7 mouse cellular contexts compared by ENCODE assay signal in genomic region chr9:46480080-46480690, GRCm38 (mm10).
DNase-seq lines count a peak whose midpoint lies in the region; ATAC-seq and TF ChIP-seq lines count a peak whose summit lies in the region.

No protein-coding gene starts in this region.

- H3K27me3 ChIP-seq in heart, postnatal 0 days (ENCODE audit: control insufficient read depth, insufficient read depth, low read length) = no peaks in the 10 kb centered on the region
- peaks cover 19% of the 10 kb centered on the region for H3K27me3 ChIP-seq in midbrain, embryonic 12.5 days

- 13% methylated on average over 13 of the region's 13 CpGs for WGBS in heart, postnatal 0 days
- 3% methylated on average over 13 of the region's 13 CpGs for WGBS in midbrain, embryonic 12.5 days

- no peaks in the 10 kb centered on the region for H3K36me3 ChIP-seq in heart, postnatal 0 days (replicated peaks; ENCODE audit: control insufficient read depth, insufficient read depth, low read length)
- H3K36me3 ChIP-seq in midbrain, embryonic 12.5 days = no peaks in the 10 kb centered on the region

- peak overlapping the region; percentile 26; the same call in 1 of the 2 replicates for H3K4me2 ChIP-seq in heart, postnatal 0 days (ENCODE audit: low read depth, low read length)
- peak overlapping the region; percentile 17; the same call in 1 of the 2 replicates for H3K4me2 ChIP-seq in midbrain, embryonic 12.5 days (replicated peaks)

- TF ChIP-seq CTCF in heart, postnatal 0 days (IDR thresholded peaks at IDR 0.05; ENCODE audit: low read depth) = no peak

- H3K4me1 ChIP-seq in heart, postnatal 0 days (ENCODE audit: control insufficient read depth, insufficient read depth) = no peaks in the 10 kb centered on the region
- peaks cover 31% of the 10 kb centered on the region for H3K4me1 ChIP-seq in midbrain, embryonic 12.5 days

- no peak overlapping the region for H3K4me3 ChIP-seq in heart, postnatal 0 days (ENCODE audit: low read depth, low read length)
- H3K4me3 ChIP-seq in midbrain, embryonic 12.5 days = no peak overlapping the region

- H3K9ac ChIP-seq in heart, postnatal 0 days (replicated peaks; ENCODE audit: low read depth, low read length) = no peak overlapping the region
- 0 out of 2 replicates have a peak overlapping the region, but pooled peaks have one; percentile 4 for H3K9ac ChIP-seq in midbrain, embryonic 12.5 days (replicated peaks)

- no peak for ATAC-seq in heart, postnatal 0 days (ENCODE audit: insufficient read depth, low read depth)
- ATAC-seq in midbrain, embryonic 12.5 days (ENCODE audit: low FRiP score, low read depth) = peak; percentile 48; the same call in 1 of the 2 replicates
- no peak for ATAC-seq in megakaryocyte, adult 5-6 weeks (ENCODE audit: poor library complexity, severe bottlenecking)

- no peak for TF ChIP-seq EP300 in heart, postnatal 0 days (IDR thresholded peaks at IDR 0.05; ENCODE audit: low read depth)

- H3K27ac ChIP-seq in heart, postnatal 0 days (ENCODE audit: low read depth) = no peak overlapping the region
- peak overlapping the region; percentile 72 for H3K27ac ChIP-seq in midbrain, embryonic 12.5 days (replicated peaks)

- no peaks in the 10 kb centered on the region for H3K9me3 ChIP-seq in heart, postnatal 0 days (replicated peaks; ENCODE audit: control insufficient read depth, low read length)
- no peaks in the 10 kb centered on the region for H3K9me3 ChIP-seq in midbrain, embryonic 12.5 days

- DNase-seq in adrenal gland, adult 8-10 months = peak; percentile 76
- DNase-seq in cerebellum, adult 9-11 months = peak; percentile 83
- peak; percentile 9 for DNase-seq in heart, postnatal 0 days (ENCODE audit: low spot score)
- peak; percentile 78 to 87 for DNase-seq in kidney, postnatal 25 days
- DNase-seq in right cerebral cortex, postnatal 4 days = no peak
